Mouse (Mus musculus) left cerebral cortex, postnatal 25 days (tissue): Measurements from ENCODE around the gene Mturn. TPM values are rescaled to one million over a fixed set of nuclear protein-coding genes. Genes with fewer than 3 reads are reported as not detected.

Source experiments
- DNase-seq, 2 experiments: peaks; one replicate each; pipeline ENCODE4 v3.0.0; 2022; ENCODE audit warnings: low spot score in 2 of 2, mixed read lengths in 1 of 2
- intact Hi-C: fragments of 180-260 bp; cut with DNase I; formaldehyde crosslinking; loops from one replicate; pipeline ENCODE4 v1.15.1; 2025
- total RNA-seq, 2 experiments: library from RNA; stranded (reverse); gene quantifications; 2 replicates each; pipeline ENCODE4 v1.2.3; 2021

Mturn gene
- total RNA-seq, 2 experiments from 2014 or later, result 80.3 to 90.3 TPM

GRCm38 (mm10) chr6:54720512-54721251 lies 39.3 kb downstream of the Mturn start:
- intact Hi-C loops, result no loop called here
- DNase-seq, result no peak

GRCm38 (mm10) chr6:54721252-54721635 lies 39.8 kb downstream of the Mturn start:
- no peak for DNase-seq
- intact Hi-C loops, result no loop called here

- intact Hi-C loops, result no loop called here
- DNase-seq, result no peak
These were observed 44.9 kb downstream of the Mturn start for GRCm38 (mm10) chr6:54726309-54726708.

GRCm38 (mm10) chr6:54726796-54727195 lies 45.4 kb downstream of the Mturn start:
- no peak for DNase-seq

GRCm38 (mm10) chr6:54727416-54727815 lies 46.0 kb downstream of the Mturn start:
- intact Hi-C loops, result no loop called here
- no peak for DNase-seq

More at GRCm38 (mm10) chr6:54726796-54727195, 45.4 kb downstream of the Mturn start:
- intact Hi-C loops, result no loop called here

- no peak for DNase-seq
- intact Hi-C loops, result no loop called here
These were observed 48.2 kb downstream of the Mturn start for GRCm38 (mm10) chr6:54729451-54730105.

GRCm38 (mm10) chr6:54731726-54732125 lies 50.3 kb downstream of the Mturn start:
- intact Hi-C loops, result no loop called here
- no peak for DNase-seq

GRCm38 (mm10) chr6:54732721-54733120 lies 51.3 kb downstream of the Mturn start:
- DNase-seq, result peak in 1 of 2 experiments; percentile 23
- intact Hi-C loops, result no loop called here

- intact Hi-C loops, result no loop called here
- no peak for DNase-seq
These were observed 54.7 kb downstream of the Mturn start for GRCm38 (mm10) chr6:54736126-54736525.

- no peak for DNase-seq
- intact Hi-C loops, result no loop called here
These were observed 55.8 kb downstream of the Mturn start for GRCm38 (mm10) chr6:54737255-54737654.

GRCm38 (mm10) chr6:54737684-54738083 lies 56.3 kb downstream of the Mturn start:
- intact Hi-C loops, result no loop called here
- no peak for DNase-seq

GRCm38 (mm10) chr6:54749056-54749455 lies 67.6 kb downstream of the Mturn start:
- no peak for DNase-seq
- intact Hi-C loops, result no loop called here

GRCm38 (mm10) chr6:54751621-54752020 lies 70.2 kb downstream of the Mturn start:
- intact Hi-C loops, result no loop called here
- DNase-seq, result peak; percentile 23 to 58

- intact Hi-C loops, result no loop called here
- DNase-seq, result no peak
These were observed 70.7 kb downstream of the Mturn start for GRCm38 (mm10) chr6:54752076-54752475.

Other genes with a start within 250 kb of the Mturn start
- 100 to 1,000 TPM; 143 to 145 TPM for gene Scrn1, start 115.1 kb upstream of the Mturn start, total RNA-seq
- gene Plekha8, start 86.5 kb upstream of the Mturn start, total RNA-seq, result 10 to 100 TPM; 11.3 to 12.3 TPM
- 1 to 10 TPM; 8.5 to 9.0 TPM for gene Fkbp14, start 84.3 kb upstream of the Mturn start, total RNA-seq
- gene Znrf2, start 135.3 kb downstream of the Mturn start, total RNA-seq, result 10 to 100 TPM; 16.0 to 18.1 TPM